In the genomic region with DNA sequence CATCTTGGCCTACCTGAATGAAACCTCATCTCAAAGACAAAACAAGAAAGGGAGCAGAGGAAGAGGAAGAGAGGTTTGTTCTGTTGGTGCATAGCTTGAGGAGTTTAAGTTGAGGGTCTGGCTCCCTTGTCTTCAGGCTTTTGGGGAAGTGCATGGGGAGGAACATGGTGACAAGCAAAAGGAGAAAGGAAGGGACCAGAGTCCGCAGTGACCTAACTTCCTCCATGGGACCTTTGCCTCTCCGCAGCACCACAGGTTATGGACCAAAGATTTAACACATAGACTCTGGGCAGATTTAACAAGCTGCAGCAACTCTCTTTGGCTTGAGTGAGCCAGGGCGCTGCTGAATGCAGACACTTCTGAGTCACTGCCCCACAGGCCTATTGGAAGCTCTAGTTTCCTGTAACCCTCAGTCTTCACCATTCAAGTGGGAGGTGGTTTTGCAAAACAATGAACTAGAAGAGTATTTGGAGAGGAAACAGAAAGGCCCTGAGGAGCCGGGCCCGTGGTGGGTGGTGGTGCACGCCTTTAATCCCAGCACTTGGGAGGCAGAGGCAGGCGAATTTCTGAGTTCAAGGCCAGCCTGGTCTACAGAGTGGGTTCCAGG, we compare ENCODE assay signal across 19 mouse cellular contexts. TPM values are rescaled to one million over a fixed set of nuclear protein-coding genes. Genes with fewer than 3 reads are reported as not detected.
DNase-seq lines count a peak whose midpoint lies in the region; ATAC-seq and TF ChIP-seq lines count a peak whose summit lies in the region.
"Had no signal": no experiment of that assay in that cellular context is flagged by ENCODE, and none has a peak within 500 bp of the region (broad histone marks: within the 10 kb centered on the region; RNA-seq: fewer than 3 reads in every experiment).

No protein-coding gene starts in this region.

- no peak for TF ChIP-seq EP300 in ES-Bruce4 (IDR thresholded peaks at IDR 0.05; ENCODE audit: insufficient read depth, low read depth, low read length)

- H3K4me2 ChIP-seq in liver, embryonic 11.5 days: no peak overlapping the region
- H3K4me2 ChIP-seq in hindbrain, embryonic 16.5 days (ENCODE audit: low read length): no peak overlapping the region
- H3K4me2 ChIP-seq: heart, embryonic 12.5 days; midbrain, embryonic 15.5 days; neural tube, embryonic 12.5 days had no signal

- no peak overlapping the region for H3K4me3 ChIP-seq in ES-Bruce4 (ENCODE audit: low read depth, low read length)
- H3K4me3 ChIP-seq in liver, embryonic 11.5 days (ENCODE audit: low read depth, low read length): no peak overlapping the region
- no peak overlapping the region for H3K4me3 ChIP-seq in left cerebral cortex, adult 2 months
- H3K4me3 ChIP-seq in hindbrain, embryonic 16.5 days (ENCODE audit: low read length): no peak overlapping the region
- H3K4me3 ChIP-seq: heart, embryonic 12.5 days; layer of hippocampus, adult 2 months; midbrain, embryonic 15.5 days; neural tube, embryonic 12.5 days had no signal

- ATAC-seq in liver, embryonic 11.5 days (replicated peaks; ENCODE audit: low FRiP score): no peak
- ATAC-seq in megakaryocyte progenitor cell, adult 5-6 weeks (replicated peaks; ENCODE audit: poor library complexity): peak; percentile 29
- ATAC-seq in hindbrain, embryonic 16.5 days: no peak
- ATAC-seq: inflammation-experienced regulatory T-cells, adult 6 months; midbrain, embryonic 15.5 days had no signal

- no peak overlapping the region for H3K9ac ChIP-seq in ES-Bruce4 (ENCODE audit: low read depth, poor library complexity, severe bottlenecking)
- no peak overlapping the region for H3K9ac ChIP-seq in liver, embryonic 11.5 days (ENCODE audit: low read depth, low read length)
- H3K9ac ChIP-seq in hindbrain, embryonic 16.5 days (ENCODE audit: low read depth, low read length): no peak overlapping the region
- H3K9ac ChIP-seq: heart, embryonic 12.5 days; midbrain, embryonic 15.5 days; neural tube, embryonic 12.5 days had no signal

- intact Hi-C loops in left cerebral cortex, postnatal 14 days (cut with DNase I): no loop called here
- intact Hi-C loops in left cerebral cortex, adult 2 months (cut with DNase I): no loop called here

- TF ChIP-seq POLR2A in ES-Bruce4 (IDR thresholded peaks at IDR 0.05; ENCODE audit: insufficient read depth, low read length): no peak

- H3K4me1 ChIP-seq in ES-Bruce4 (ENCODE audit: control insufficient read depth, insufficient read depth, low read length): peaks cover 3% of the 10 kb centered on the region
- H3K4me1 ChIP-seq in liver, embryonic 11.5 days (replicated peaks; ENCODE audit: control insufficient read depth, insufficient read depth, low read length): peaks cover 46% of the 10 kb centered on the region
- H3K4me1 ChIP-seq in hindbrain, embryonic 16.5 days (ENCODE audit: control insufficient read depth, insufficient read depth, low read depth, low read length): no peaks in the 10 kb centered on the region
- H3K4me1 ChIP-seq: midbrain, embryonic 15.5 days; neural tube, embryonic 12.5 days had no signal

- H3K27me3 ChIP-seq in ES-Bruce4 (ENCODE audit: control insufficient read depth, insufficient read depth, low read length, poor library complexity, severe bottlenecking): no peaks in the 10 kb centered on the region
- no peaks in the 10 kb centered on the region for H3K27me3 ChIP-seq in liver, embryonic 11.5 days (replicated peaks; ENCODE audit: control insufficient read depth, insufficient read depth, low read length)
- no peaks in the 10 kb centered on the region for H3K27me3 ChIP-seq in hindbrain, embryonic 16.5 days (replicated peaks; ENCODE audit: control insufficient read depth, insufficient read depth, low read length)
- H3K27me3 ChIP-seq: heart, embryonic 12.5 days; midbrain, embryonic 15.5 days; neural tube, embryonic 12.5 days had no signal

- H3K36me3 ChIP-seq in ES-Bruce4 (ENCODE audit: control insufficient read depth, insufficient read depth, low read length, poor library complexity, severe bottlenecking): no peaks in the 10 kb centered on the region
- H3K36me3 ChIP-seq in liver, embryonic 11.5 days (ENCODE audit: control insufficient read depth, insufficient read depth, low read length): no peaks in the 10 kb centered on the region
- H3K36me3 ChIP-seq in hindbrain, embryonic 16.5 days (ENCODE audit: control insufficient read depth, insufficient read depth, low read length): no peaks in the 10 kb centered on the region
- H3K36me3 ChIP-seq: heart, embryonic 12.5 days; midbrain, embryonic 15.5 days; neural tube, embryonic 12.5 days had no signal

- DNase-seq in NIH3T3 (ENCODE audit: low read depth): peak; percentile 2
- no peak for DNase-seq in liver, embryonic 11.5 days (ENCODE audit: low spot score)
- DNase-seq in left cerebral cortex, postnatal 14 days (ENCODE audit: low spot score in 2 of 2): no peak
- no peak for DNase-seq in left cerebral cortex, adult 2 months (ENCODE audit: extremely low spot score in 1 of 2, low spot score in 2 of 2)
- DNase-seq: adrenal gland, postnatal 25 days; cerebellum, adult 9-10 months; gastrocnemius, postnatal 10 days; heart, postnatal 36 days; lung, adult 2 months; retina, postnatal 1 day; thymus, adult 2 months had no signal

- no peaks in the 10 kb centered on the region for H3K9me3 ChIP-seq in ES-Bruce4 (replicated peaks; ENCODE audit: control insufficient read depth, insufficient read depth, low read length, poor library complexity, severe bottlenecking)
- no peaks in the 10 kb centered on the region for H3K9me3 ChIP-seq in liver, embryonic 11.5 days (ENCODE audit: control insufficient read depth, low read length)
- no peaks in the 10 kb centered on the region for H3K9me3 ChIP-seq in hindbrain, embryonic 16.5 days (ENCODE audit: control insufficient read depth, low read length)
- H3K9me3 ChIP-seq: heart, embryonic 12.5 days; midbrain, embryonic 15.5 days; neural tube, embryonic 12.5 days had no signal

- peak overlapping the region; percentile 64 for H3K27ac ChIP-seq in ES-Bruce4 (ENCODE audit: insufficient read depth, low read length)
- H3K27ac ChIP-seq in liver, embryonic 11.5 days (ENCODE audit: low read depth, low read length): peak overlapping the region; percentile 96
- H3K27ac ChIP-seq in left cerebral cortex, adult 2 months: no peak overlapping the region
- no peak overlapping the region for H3K27ac ChIP-seq in hindbrain, embryonic 16.5 days (ENCODE audit: low read depth, low read length)
- H3K27ac ChIP-seq: layer of hippocampus, adult 2 months; midbrain, embryonic 15.5 days; neural tube, embryonic 12.5 days had no signal

- WGBS in liver, embryonic 11.5 days: 65% methylated on average over 7 of the region's 7 CpGs
- 79% methylated on average over 7 of the region's 7 CpGs for WGBS in hindbrain, embryonic 16.5 days

- TF ChIP-seq CTCF in ES-Bruce4 (IDR thresholded peaks at IDR 0.05; ENCODE audit: low read depth, low read length): no peak
- no peak for TF ChIP-seq CTCF in left cerebral cortex, adult 2 months (IDR thresholded peaks at IDR 0.05)

RNA-seq across cellular contexts. Expression of gene Aqp9, which starts 13.0 kb away (rescaled TPM):
- polyA plus RNA-seq in ES-Bruce4 (2011; ENCODE audit: insufficient read depth, insufficient read length, low read depth, missing spikeins): not detected in 2 replicates
- 13.6 and 15.2 TPM in 2 replicates for polyA plus RNA-seq in liver, embryonic 11.5 days (2014; fragmentation: Nextera tagmentation; extraction: Ambion mirVana)
- total RNA-seq in megakaryocyte progenitor cell, adult 5-6 weeks (2015): 3.2 and 6.5 TPM in 2 replicates
- total RNA-seq in megakaryocyte progenitor cell, adult 5-6 weeks (2017): 4.9 and 8.6 TPM in 2 replicates
- 1 to 10 TPM; 3.2 to 3.4 TPM for total RNA-seq in left cerebral cortex, postnatal 14 days (2021)
- 1 to 10 TPM; 3.1 to 3.4 TPM for total RNA-seq in left cerebral cortex, adult 2 months (2021)
- 1.3 and 1.9 TPM in 2 replicates for polyA plus RNA-seq in hindbrain, embryonic 16.5 days (2015; fragmentation: Nextera tagmentation; extraction: Ambion mirVana)
- polyA plus RNA-seq: inflammation-experienced regulatory T-cells, adult 6 months had no signal

Comparison
In these comparisons a context has a peak if more than half of its experiments do, and no peak if none do; other contexts are left out.
1. H3K27ac ChIP-seq: peak in ES-Bruce4 (single experiment) and liver, embryonic 11.5 days (single experiment); none in left cerebral cortex, adult 2 months (single experiment) and hindbrain, embryonic 16.5 days (single experiment).